Mouse (Mus musculus) lung, embryonic 16.5 days (tissue): ENCODE measurements at regions not wholly inside any gene's neighbourhood (a gene's known extent, or its start where the extent isn't known, plus 50 kb on each side); places are given as distances from the start of the nearest gene placed in this dataset.

Source experiments
- ATAC-seq: fragments of 200-750 bp; cut with Nextera tagmentation; 2 replicates; pipeline ENCODE4 v1.8.0; 2017; ENCODE audit warnings: low read depth, mild to moderate bottlenecking, moderate library complexity
- H3K27ac ChIP-seq: fragments of 300-500 bp; sonication (generic); 2 replicates; pipeline ENCODE4 v1.5.1; 2014; ENCODE audit warnings: mild to moderate bottlenecking, control low read depth, low read length
- H3K27me3 ChIP-seq: fragments of 300-500 bp; sonication (generic); 2 replicates; pipeline ENCODE4 v1.6.1; 2014; ENCODE audit warnings: low read depth, low read length, mixed read lengths; ENCODE audit not compliant: control insufficient read depth, insufficient read depth
- H3K36me3 ChIP-seq: fragments of 300-500 bp; sonication (generic); 2 replicates; pipeline ENCODE4 v1.6.1; 2014; ENCODE audit warnings: low read length; ENCODE audit not compliant: control insufficient read depth, insufficient read depth
- H3K4me1 ChIP-seq: fragments of 300-500 bp; sonication (generic); replicated peaks from 2 replicates; pipeline ENCODE4 v1.6.1; 2014; ENCODE audit warnings: low read length, mixed read lengths; ENCODE audit not compliant: control insufficient read depth, insufficient read depth
- H3K4me2 ChIP-seq: fragments of 300-500 bp; sonication (generic); 2 replicates; pipeline ENCODE4 v1.6.1; 2014; ENCODE audit warnings: low read depth, low read length, control low read depth
- H3K4me3 ChIP-seq: fragments of 300-500 bp; sonication (generic); 2 replicates; pipeline ENCODE4 v1.5.1; 2014; ENCODE audit warnings: mild to moderate bottlenecking, low read length, control low read depth
- H3K9ac ChIP-seq: fragments of 300-500 bp; sonication (generic); 2 replicates; pipeline ENCODE4 v1.6.1; 2014; ENCODE audit warnings: low read length, control low read depth
- H3K9me3 ChIP-seq: fragments of 300-500 bp; sonication (generic); 2 replicates; pipeline ENCODE4 v1.6.1; 2016; ENCODE audit warnings: low read length; ENCODE audit not compliant: control insufficient read depth
- WGBS: fragments of 180-500 bp; shearing (Covaris S2); extraction: QIAGEN DNeasy Blood & Tissue Kit; methylation state at CpG from one replicate; pipeline ENCODE4 v1.1.7; 2014; 5-methylcytosine and 5-hydroxymethylcytosine counted together

GRCm38 (mm10) chr4:142460468-142461086 is 221.4 kb upstream of the Kazn start:
- Histone ChIP-seq H3K36me3 (no peaks in the 10 kb centered on the region), H3K27me3 (no peaks in the 10 kb centered on the region), H3K4me3 (no peak overlapping the region), H3K4me2 (no peak overlapping the region), H3K9ac (no peak overlapping the region), H3K27ac (no peak overlapping the region), H3K9me3 (no peaks in the 10 kb centered on the region; the same call in 1 of the 2 replicates), H3K4me1 (no peaks in the 10 kb centered on the region)
- 82% methylated on average over 13 of the region's 13 CpGs for WGBS
- ATAC-seq = no peak

DNA sequence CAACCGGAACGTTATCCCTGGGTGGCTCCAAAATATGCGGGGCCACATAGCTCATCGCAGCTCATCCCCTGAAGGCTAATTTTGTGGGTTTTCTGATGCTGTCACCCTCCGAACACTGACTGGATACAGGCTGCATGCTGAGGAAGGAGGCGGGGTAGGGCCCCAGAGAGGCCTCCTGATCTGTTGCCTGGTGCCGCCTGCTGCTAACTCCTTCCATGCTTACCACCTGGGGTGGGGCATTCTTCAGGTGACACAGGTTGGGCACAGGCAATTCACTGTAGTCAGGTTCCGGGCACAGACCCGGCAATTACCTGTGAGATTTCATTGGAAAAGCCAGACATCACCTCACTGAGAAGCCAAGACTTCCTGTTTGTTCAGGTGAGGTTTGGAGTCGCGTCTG is 213.4 kb upstream of the Kazn start:
- Histone ChIP-seq H3K27ac (no peak overlapping the region), H3K4me3 (no peak overlapping the region), H3K4me2 (no peak overlapping the region), H3K9me3 (no peaks in the 10 kb centered on the region), H3K36me3 (no peaks in the 10 kb centered on the region), H3K9ac (peak overlapping the region; percentile 18; the same call in 1 of the 2 replicates), H3K4me1 (peaks cover 13% of the 10 kb centered on the region), H3K27me3 (no peaks in the 10 kb centered on the region)
- 46% methylated on average over 11 of the region's 11 CpGs for WGBS
- no peak for ATAC-seq

DNA sequence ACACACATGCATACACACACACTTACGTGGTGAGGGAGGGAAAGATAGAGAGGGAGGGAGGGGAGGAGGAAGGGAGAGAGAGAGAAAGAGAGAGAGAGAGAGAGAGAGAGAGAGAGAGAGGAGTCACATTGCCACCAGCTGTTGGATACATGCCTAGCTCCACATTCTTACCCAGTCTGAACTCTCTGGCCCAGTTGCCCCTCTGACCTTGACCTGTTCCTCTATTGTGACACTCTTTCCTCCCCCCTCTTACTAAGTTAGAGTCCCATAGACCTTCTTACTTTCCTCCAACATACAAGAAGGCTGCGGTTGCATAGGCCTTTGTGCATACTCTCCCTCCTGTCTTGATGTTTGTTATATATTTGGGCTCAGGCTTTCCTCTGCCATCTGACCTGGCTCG is 211.7 kb upstream of the Kazn start:
- WGBS = 65% methylated on average over 3 of the region's 3 CpGs
- no peak overlapping the region for H3K27ac ChIP-seq
- no peaks in the 10 kb centered on the region for H3K36me3 ChIP-seq
- H3K27me3 ChIP-seq = no peaks in the 10 kb centered on the region
- peaks cover 18% of the 10 kb centered on the region for H3K4me1 ChIP-seq
- H3K9ac ChIP-seq = no peak overlapping the region
- no peak for ATAC-seq
- no peak overlapping the region for H3K4me2 ChIP-seq
- no peak overlapping the region for H3K4me3 ChIP-seq
- no peaks in the 10 kb centered on the region for H3K9me3 ChIP-seq

- H3K4me2 ChIP-seq = no peak overlapping the region
- H3K27me3 ChIP-seq = no peaks in the 10 kb centered on the region
- H3K9ac ChIP-seq = no peak overlapping the region
- ATAC-seq = peak; percentile 72
- no peak overlapping the region for H3K4me3 ChIP-seq
- H3K27ac ChIP-seq = peak overlapping the region; percentile 81
- WGBS = 18% methylated on average over 13 of the region's 13 CpGs
- peaks cover 18% of the 10 kb centered on the region for H3K4me1 ChIP-seq
- H3K36me3 ChIP-seq = no peaks in the 10 kb centered on the region
- H3K9me3 ChIP-seq = no peaks in the 10 kb centered on the region
These were observed 210.5 kb upstream of the Kazn start for GRCm38 (mm10) chr4:142449713-142450112.

- WGBS = 48% methylated on average over 14 of the region's 14 CpGs
- H3K27me3 ChIP-seq = no peaks in the 10 kb centered on the region
- no peaks in the 10 kb centered on the region for H3K36me3 ChIP-seq
- H3K4me2 ChIP-seq = no peak overlapping the region
- H3K4me3 ChIP-seq = no peak overlapping the region
- H3K27ac ChIP-seq = peak overlapping the region; percentile 81
- no peaks in the 10 kb centered on the region for H3K9me3 ChIP-seq
- no peak; the same call in 1 of the 2 replicates for ATAC-seq
- peaks cover 18% of the 10 kb centered on the region for H3K4me1 ChIP-seq
- no peak overlapping the region for H3K9ac ChIP-seq
These were observed 210.0 kb upstream of the Kazn start for GRCm38 (mm10) chr4:142449198-142449702.

GRCm38 (mm10) chr4:142447529-142447928 is 208.3 kb upstream of the Kazn start:
- Histone ChIP-seq H3K4me1 (peaks cover 13% of the 10 kb centered on the region), H3K4me2 (no peak overlapping the region), H3K36me3 (no peaks in the 10 kb centered on the region), H3K9ac (no peak overlapping the region), H3K27ac (no peak overlapping the region), H3K9me3 (no peaks in the 10 kb centered on the region), H3K4me3 (no peak overlapping the region), H3K27me3 (no peaks in the 10 kb centered on the region)
- WGBS = 37% methylated on average over 7 of the region's 7 CpGs
- ATAC-seq = peak; percentile 69

- peaks cover 8% of the 10 kb centered on the region for H3K4me1 ChIP-seq
- H3K36me3 ChIP-seq = no peaks in the 10 kb centered on the region
- no peaks in the 10 kb centered on the region for H3K27me3 ChIP-seq
- H3K4me3 ChIP-seq = no peak overlapping the region
- H3K4me2 ChIP-seq = no peak overlapping the region
- no peaks in the 10 kb centered on the region for H3K9me3 ChIP-seq
- peak; percentile 66 for ATAC-seq
- no peak overlapping the region for H3K9ac ChIP-seq
- 57% methylated on average over 11 of the region's 11 CpGs for WGBS
- no peak overlapping the region for H3K27ac ChIP-seq
These were observed 201.8 kb upstream of the Kazn start for GRCm38 (mm10) chr4:142441045-142441444.

GRCm38 (mm10) chr4:142439450-142440183 is 200.4 kb upstream of the Kazn start:
- 52% methylated on average over 9 of the region's 9 CpGs for WGBS

GRCm38 (mm10) chr4:142424596-142424995 is 185.4 kb upstream of the Kazn start:
- no peak for ATAC-seq
- no peaks in the 10 kb centered on the region for H3K27me3 ChIP-seq
- 69% methylated on average over 3 of the region's 3 CpGs for WGBS

More at GRCm38 (mm10) chr4:142439450-142440183, 200.4 kb upstream of the Kazn start:
- H3K27me3 ChIP-seq = no peaks in the 10 kb centered on the region
- H3K4me1 ChIP-seq = peaks cover 8% of the 10 kb centered on the region
- H3K9ac ChIP-seq = no peak overlapping the region
- no peak overlapping the region for H3K27ac ChIP-seq
- ATAC-seq = no peak
- H3K4me3 ChIP-seq = no peak overlapping the region
- no peak overlapping the region for H3K4me2 ChIP-seq
- H3K36me3 ChIP-seq = no peaks in the 10 kb centered on the region
- H3K9me3 ChIP-seq = no peaks in the 10 kb centered on the region

More at GRCm38 (mm10) chr4:142424596-142424995, 185.4 kb upstream of the Kazn start:
- Histone ChIP-seq H3K4me1 (no peaks in the 10 kb centered on the region), H3K36me3 (no peaks in the 10 kb centered on the region), H3K27ac (no peak overlapping the region), H3K4me2 (no peak overlapping the region), H3K4me3 (no peak overlapping the region), H3K9me3 (no peaks in the 10 kb centered on the region), H3K9ac (no peak overlapping the region)
